Mouse (Mus musculus) ovary, postnatal 36 days (tissue): ENCODE data around the gene Gm28308.

Experiments
- DNase-seq: peaks from one replicate; pipeline ENCODE4 v3.0.0; 2022; ENCODE audit warnings: low spot score, mixed read lengths

The Gm28308 gene

DNA sequence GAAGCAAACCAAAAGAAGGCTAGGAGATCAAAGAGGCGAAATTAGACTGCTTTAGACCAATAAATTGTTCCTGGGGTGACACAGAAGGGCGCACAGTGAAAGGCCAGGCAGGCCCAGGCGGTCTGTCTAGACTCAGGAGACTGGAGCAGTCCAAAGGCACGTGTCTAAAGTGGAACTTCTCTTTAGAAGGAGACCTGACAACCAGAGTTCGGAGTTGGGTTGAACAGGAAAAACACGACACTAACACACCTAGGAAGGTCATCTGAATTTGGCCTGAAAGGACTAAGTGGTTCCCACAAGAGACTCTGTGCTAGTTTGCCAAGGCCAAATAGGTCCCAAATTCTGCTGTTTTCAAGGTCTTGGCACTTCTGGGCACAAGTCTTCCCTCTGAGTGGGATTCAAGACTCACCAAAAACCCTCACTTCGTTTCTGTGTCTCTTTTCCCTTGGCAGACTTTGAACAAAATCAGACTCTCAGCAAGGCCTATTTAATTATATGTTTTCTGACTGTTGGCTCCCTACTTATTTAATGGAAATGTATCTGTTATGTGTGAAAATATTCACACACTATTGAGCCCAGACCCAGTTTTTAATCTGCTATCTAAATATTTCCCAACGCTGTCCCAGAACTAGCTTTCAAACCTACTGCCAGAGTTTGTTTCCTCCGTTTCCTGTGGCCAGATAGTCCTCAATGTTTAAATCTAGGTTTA is 6.2 kb upstream of the Gm28308 start:
- DNase-seq = no peak

DNA sequence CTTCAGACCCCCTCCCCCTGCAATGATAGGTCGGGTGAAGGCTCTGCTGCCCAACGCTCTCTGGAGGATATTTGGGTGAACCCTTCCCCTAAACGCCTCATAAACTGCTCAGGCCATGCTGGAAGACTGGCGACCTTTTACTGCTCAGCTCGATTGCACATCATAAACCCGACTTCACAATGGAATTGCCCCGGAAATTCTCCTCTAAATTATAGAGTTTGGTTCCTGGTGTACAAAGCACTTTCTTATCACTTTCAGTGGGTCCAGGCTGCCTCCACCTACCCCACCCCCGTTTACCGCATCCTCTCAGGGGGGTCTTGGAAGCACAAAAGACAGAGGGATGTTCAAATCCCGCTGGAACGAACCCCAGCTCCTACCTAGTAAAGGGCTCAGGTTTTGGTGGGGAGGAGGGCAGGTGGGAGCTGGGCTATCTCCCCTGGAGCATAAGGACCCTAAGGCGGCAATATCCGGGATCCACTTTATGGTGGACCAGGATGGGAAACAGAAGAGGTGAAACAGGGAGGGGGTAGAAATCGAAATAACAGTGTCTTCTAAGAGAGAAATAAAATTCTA is 5.6 kb upstream of the Gm28308 start:
- DNase-seq = no peak

DNA sequence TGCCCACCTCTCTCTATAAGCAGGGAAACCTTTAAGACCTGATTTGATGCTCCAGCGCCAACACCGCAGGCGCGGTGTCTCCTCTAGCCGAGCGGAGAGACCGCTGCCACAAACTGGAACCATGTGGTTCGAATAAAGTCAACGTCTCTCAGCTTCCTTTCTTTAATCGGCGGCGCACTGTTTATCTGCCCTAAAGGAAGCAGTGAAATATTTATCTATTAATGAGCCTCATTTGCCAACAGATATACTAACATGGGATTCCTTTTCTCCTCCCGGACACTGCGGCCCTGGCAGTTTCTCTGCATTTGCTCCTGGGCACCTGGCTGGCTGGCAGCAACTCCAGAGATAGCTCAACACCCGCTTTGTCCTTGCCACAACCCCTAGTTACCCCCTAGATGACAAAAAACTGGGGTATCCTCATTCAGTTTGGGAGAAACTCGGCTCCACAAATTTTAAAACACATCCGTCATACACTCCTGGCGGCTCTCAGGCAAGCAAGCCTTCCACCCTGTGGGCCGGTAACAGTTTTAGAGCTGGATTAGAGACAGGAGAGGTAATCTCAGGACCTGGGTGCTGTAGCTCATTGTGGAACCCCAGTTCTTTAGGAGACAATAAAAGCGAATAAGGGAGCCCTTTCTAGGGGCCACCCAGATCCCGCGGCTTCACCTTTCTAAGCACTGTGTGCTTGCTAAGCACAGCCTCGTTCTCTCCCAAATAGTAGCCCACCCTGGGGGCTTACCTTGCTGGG is 4.9 kb upstream of the Gm28308 start:
- no peak for DNase-seq

DNA sequence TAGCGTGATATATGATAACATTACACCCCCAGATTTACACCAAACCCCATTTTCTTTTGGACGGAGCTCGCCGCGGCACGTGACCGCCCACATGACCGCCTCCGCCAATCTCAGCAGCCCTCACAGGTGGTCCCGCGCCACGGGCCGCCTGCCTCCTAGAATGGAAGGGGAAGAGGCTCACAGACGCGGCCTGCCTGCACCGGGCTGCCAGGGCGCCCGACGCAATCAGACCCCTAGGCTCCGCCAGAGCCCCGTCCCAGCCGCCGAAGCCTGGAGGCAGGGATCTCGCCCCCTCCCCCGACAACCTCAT is 4.3 kb upstream of the Gm28308 start:
- DNase-seq = peak; percentile 62

DNA sequence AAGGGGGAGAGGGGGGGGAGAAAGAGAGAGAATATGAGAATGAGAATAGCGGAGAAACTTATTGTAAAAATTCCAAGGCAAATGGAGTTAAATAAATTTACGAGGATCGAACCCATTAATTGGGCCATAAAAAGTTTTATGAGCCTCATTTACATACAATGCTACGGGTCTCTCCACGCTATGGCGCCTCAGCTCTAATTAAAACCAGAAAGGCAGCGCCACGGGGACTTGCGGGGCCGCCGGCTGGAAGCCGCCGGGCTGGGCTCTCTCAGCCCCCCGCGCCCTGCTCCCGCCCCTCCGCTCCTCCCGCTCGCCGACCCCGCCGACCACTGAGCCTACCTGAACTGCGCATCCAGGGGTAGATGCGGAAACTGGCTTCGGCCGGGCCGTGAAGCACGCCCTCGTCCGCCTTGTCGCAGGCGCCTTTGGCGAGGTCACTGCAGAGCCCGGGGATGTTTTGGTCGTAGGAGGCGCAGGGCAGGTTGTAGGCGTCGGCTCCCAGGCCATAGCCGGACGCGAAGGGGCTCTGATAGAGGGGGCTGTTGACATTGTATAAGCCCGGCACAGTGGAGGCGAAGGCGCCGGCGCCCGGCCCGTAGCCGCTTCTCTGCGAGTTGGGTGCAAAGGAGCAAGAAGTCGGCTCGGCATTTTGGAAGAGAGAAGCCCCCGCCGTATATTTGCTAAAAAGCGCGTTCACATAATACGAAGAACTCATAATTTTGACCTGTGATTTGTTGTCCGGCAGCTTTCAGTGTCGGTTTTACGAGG is 3.7 kb upstream of the Gm28308 start:
- DNase-seq = peak; percentile 14

DNA sequence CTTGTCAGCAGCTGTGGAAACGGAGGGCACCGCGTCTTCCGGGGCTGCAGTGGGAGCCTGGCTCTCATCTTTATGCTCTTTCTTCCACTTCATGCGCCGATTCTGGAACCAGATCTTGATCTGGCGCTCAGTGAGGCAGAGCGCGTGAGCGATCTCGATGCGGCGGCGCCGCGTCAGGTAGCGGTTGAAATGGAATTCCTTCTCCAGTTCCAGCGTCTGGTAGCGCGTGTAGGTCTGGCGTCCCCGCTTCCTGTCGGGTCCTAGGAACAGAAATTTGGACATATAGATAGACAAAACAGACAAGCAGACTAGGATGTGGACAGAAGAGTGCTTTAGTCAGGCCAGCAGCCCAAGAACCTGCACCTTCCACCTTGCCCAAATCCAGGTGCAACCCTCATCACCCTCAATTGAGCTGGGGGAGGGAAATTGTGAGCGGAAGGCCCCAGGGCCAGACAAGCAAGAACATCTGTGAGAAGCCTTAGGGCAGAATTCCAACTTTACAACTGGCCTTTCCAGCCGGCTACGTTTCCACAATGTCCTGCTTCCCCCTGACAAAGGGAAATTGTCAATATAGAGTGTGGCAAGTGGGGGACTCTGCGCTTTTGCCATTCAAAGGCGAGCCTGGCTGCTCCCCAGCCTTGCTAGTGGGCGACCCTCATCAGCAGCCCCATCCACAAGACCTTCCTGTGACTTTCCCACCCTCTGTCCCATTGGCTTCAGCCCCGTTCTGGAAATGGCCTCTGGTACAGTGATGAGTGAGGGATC is 2.8 kb upstream of the Gm28308 start:
- DNase-seq = no peak

DNA sequence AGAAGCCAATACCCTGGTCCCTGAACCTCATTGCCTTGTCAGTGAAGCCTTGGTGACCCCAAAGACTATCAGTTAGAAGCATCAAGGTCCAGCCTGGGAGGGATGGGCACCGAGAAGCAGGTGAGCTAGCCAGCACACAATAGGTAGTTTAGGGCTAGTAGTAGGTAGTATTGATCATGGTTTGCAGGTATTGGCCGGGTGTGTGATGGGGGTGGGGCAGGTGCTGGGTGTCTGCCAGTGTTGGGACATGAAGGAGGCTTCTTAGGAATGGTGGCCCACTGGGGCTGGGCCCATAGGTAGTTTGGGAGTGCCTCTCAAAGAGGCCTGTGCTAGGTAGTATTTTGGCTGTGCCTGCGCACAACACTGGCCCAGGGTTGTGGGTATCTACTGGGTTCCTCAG is 1.9 kb upstream of the Gm28308 start:
- DNase-seq = no peak

DNA sequence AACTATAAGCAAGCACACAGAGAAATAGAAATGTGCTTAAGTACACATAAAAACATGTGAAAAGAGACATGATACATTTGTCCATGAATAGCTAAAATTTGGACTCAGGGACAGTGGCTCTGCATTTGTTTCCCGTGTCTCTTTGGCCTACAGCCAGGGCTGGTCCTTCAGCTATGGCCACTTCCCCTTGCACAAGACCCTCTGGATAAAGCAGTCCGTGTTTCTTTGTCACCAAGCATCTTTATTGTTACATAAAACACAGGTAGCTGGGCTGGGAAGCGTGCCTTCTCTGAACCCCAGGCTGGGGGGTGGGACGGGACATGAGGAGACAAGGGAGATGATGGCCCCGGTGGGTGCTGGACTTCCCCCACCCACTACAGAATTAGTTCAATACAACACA is 1.1 kb upstream of the Gm28308 start:
- no peak for DNase-seq

DNA sequence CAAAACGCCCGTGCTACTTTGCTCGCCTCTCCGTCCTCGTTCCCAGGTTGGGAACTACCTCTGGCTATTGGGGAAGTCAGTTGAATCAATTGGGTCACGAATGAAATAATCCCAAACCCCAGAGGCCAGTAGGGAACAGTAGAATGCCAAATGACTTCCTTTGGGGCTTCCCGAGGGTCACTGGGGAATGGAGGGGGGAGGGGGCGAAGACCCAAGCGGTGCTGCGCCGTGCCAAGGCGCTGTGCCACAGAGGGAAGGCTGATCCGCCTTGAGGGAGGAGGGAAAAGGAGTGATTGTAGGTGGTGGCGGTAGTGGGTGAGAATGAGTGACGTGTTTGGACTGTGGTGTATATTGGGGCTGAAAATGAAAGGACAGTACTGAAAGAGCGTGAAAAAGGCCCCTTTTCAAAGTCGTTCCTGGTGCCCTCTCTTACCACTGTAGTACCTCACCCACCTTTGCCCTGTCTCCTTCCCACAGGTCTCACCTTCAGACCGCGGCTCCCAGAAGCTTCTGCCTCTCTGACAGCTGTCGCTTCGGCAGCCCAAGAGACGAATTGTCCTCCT is 502 bp downstream of the Gm28308 start:
- no peak for DNase-seq

DNA sequence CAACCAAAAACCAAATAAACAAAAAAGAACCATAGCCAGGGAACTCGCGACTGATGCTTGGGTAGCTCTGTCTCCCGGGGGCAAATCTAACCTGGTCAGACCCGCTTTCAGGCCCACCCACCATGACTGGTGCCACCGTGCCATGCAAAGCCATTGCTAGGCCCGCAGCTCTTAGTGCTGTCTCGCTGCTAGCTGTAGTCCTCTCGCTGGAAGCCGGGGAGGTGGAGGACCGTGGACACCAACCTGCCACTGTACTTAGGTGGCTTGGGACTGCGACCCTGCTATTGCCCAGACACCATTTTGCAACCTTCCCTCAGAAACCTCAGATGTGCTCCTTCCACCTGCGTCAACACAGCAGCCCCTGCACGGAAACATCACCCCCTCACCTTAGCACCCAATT is 1.2 kb downstream of the Gm28308 start:
- DNase-seq = no peak

DNA sequence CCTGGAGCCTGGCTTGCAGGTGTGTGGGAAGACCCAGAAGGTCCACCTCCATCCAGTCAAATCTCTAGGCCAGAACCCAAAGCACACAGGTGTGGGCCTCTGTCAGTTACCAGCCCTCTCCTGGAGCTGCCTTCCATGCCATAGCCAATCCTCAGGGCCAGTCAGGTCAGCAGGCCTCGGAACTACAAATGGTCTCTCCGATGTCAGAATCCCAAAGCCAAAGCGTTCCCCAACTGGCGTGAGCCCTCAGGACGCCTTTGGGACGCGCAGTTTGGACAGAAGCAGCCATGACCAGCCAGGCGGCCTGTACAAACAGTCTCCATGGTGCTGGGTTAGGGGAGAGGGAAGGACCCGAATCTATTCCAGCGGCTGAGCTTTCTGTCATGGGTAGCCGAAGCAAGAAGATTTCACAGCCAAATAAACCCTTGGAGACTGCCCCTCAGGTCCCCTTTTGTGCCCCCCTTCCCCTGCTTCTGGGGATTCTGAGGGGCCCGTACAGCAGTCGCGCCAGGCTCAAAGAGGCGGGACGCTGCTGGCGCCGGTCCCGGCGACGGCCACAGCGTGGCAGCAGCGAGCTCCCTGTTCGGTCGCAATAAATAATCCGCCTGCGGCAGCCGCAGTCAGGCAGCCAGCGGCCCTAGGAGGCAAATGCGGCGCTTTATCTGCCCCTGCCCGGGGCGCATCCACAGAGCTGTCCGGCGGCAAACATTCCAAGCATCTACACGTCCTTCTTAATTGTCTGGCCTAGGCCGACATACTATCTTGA is 1.8 kb downstream of the Gm28308 start:
- DNase-seq = peak; percentile 76

DNA sequence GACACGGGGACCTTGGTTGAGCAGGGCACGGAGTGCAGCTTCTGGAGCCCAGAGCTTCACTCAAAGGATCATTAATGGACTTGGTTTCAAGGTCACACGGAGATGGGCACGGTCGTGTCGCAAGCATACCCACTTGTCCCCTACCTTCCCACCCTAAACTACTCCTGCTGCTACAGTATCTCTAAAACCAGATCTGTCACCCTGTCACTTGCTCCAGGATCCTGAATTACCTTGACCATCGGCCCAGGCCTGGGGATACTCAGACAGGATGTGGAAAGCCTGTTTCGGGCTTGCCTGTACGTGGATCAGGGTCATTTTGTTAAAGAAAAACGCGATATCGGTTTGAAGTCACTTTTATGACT is 3.5 kb downstream of the Gm28308 start:
- no peak for DNase-seq

DNA sequence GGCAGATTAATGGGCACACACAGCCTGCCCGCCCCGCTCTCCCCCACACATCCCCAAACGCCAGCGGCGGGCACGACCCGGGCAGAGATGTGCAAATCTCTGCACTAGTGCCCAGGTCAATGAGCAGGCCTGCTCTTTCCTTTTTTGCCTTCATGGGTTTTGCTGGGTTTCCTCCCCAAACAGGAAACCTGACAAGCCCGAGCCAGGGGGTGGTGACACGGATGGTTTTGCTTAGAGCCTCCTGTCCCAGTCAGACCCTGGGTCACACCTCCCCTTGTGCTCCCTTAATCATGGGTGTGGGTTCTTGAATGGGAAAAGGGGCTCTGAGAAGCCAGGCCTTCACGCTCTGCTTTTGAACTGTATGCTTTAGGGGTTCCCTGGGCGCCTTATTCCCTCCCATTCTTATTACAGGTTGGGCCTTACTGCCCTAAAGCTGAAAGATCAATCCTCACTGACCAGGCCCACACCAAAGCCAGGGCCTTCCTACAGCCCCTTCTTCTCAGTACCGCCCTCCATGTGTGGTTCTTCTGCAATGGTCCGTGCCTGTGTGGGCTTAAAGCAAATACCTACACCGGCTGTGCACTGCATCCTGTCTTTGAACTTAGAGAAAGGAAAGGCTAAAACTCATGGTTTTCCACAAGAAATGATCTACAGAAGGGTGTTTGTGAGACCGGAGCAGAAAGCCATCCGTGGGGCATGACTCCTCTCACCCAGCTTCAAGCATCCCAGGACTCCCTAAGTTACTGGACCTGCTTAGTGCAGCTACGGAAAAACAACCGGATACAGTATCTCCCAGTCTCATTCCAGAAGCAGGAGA is 4.1 kb downstream of the Gm28308 start:
- DNase-seq = no peak

DNA sequence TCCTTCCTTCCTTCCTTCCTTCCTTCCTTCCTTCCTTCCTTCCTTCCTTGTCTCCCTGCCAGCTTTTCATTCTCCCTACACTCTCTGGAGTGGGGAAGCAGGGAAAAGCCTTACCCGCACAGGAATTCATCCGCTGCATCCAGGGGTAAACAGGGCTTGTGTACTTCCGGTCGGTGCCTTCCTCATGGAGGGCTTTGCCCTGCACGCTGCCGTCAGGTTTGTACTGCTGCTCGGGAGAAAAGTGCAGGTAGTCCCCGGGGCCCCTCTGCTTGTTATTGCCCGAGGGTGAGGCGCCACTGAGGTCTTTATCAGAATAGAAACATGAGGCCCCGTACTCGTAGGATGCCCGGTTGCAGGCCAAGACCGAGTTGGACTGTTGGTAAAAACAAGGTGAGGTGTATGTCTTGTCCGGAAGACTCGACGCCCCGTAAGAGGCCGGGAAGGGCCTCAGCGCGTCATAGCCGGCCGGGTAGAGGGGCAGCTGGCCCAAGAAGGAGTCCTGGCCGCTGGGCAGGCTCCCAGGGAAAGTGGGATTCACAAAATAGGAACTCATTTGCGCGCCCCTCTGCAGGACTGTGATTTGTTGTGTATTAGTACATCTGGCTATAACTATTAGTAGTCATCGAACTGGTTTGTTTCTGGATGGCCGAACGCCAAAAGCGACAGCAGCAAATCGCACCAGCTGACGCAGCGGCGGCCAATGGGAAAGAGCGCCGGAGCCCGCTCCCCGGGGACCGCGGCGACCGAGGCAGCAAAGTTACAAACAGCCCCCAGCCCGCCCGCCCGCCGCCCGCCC is 4.9 kb downstream of the Gm28308 start, which contains the start of gene Hoxa6:
Gene Hoxa6 (minus strand): TSS at position 651 of the 796 bp plus-strand sequence.
- DNase-seq = no peak

DNA sequence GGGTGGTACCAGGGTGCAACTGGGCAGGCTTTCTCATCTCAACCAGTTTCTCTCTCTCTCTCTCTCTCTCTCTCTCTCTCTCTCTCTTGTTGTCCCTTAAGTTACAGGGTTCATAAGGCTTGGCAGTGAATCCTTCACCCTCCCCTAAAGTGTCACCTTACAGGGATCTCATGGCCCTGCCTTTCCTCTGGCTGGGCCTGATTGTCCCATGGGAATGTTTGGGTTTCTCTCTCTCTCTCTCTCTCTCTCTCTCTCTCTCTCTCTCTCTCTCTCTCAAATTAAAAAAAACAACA is 5.5 kb downstream of the Gm28308 start:
- no peak for DNase-seq

DNA sequence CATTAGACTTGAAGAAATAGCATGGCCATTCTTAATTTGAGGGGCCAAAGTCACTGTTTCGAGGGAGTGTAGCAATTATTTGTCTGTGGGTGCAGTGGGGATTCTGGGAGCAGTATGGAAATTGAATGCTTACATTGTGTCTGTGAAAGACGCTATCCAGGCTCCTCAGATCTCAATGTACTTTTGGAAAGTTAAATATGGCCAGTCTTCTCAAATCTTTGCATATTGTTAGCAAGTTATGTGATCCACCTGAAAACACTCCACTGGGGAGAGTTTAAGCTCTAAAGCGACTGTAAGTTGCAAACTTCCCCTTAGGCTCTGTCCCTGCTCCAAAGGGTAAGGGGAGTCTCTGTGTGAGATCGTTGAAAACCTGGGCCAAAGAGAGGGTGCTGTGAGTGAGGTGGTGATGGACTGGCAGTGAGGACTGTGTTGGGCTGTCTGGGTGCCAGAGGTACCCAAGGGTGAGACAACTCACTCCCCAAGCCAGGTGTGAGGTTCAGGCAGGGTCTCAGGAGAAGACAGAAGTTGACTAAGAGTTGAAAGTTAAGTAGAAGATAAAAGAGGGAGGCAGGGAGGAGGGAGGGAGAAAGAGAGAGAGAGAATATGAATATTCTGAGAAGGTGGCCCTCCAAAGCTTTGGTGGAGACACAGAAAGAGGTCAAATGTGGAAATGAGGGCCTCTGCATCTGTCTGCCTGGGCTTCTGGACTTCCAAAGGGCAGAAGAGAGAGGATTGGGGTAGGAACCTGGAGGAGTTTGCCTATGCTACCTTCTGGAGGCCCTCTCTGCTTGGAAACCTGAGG is 6.1 kb downstream of the Gm28308 start:
- no peak for DNase-seq

DNA sequence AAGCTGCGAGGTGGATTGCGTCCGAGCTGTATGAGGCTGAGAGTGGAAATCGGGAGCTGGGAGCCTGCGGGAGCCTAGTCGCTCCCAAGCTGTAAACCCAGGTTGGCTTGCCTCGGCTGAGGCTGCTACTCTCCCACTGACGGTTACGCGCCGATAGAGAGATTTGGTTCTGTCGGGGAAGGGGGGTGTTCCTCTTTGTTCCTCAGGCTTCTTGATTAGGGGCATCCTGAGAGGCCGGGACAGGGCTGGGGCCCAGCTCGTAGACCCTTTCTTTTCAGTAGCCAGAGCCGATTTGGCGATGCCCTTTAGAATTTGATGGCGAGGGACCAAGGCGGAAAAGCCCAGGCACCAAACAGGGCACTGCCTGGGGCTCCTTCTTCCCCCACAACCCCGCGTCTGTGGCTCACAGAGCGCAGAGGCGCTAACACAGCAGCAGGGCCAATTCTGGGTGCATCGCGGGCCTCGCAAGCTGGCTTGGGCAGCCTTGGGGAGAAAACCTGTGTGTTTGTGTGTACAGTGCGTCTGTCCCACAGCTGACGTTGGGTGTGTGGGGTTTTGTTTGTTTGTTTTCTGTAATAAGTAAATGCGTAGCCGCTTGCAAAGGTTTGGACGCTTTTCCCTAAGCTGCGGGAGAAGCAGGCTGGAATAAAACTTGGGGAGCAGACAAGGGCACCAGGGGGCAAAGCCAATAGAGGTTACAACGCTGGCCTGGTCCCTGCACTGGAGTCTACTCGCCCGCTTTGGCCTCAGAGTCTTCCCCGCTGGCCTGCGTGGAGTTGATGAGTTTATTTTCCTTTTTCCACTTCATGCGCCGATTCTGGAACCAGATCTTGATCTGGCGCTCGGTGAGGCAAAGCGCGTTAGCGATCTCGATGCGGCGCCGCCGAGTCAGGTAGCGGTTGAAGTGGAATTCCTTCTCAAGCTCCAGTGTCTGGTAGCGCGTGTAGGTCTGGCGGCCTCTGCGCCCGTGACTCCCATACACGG is 7.2 kb downstream of the Gm28308 start:
- DNase-seq = no peak
